Comparison of ENCODE assay signal across 13 mouse cellular contexts in genomic region chr10:24437177-24437576, GRCm38 (mm10).
DNase-seq lines count a peak whose midpoint lies in the region; ATAC-seq and TF ChIP-seq lines count a peak whose summit lies in the region.
"Had no signal": no experiment of that assay in that cellular context is flagged by ENCODE, and none has a peak within 500 bp of the region (broad histone marks: within the 10 kb centered on the region; RNA-seq: fewer than 3 reads in every experiment).

No protein-coding gene starts in this region.

- no peak overlapping the region for H3K9ac ChIP-seq in hindbrain, embryonic 16.5 days (ENCODE audit: low read depth, low read length)
- H3K9ac ChIP-seq in hindbrain, embryonic 12.5 days: no peak overlapping the region
- H3K9ac ChIP-seq in hindbrain, postnatal 0 days (replicated peaks; ENCODE audit: low read length): no peak overlapping the region
- H3K9ac ChIP-seq: heart, embryonic 12.5 days; hindbrain, embryonic 15.5 days had no signal

- no peaks in the 10 kb centered on the region for H3K4me1 ChIP-seq in hindbrain, embryonic 16.5 days (ENCODE audit: control insufficient read depth, insufficient read depth, low read depth, low read length)
- no peaks in the 10 kb centered on the region for H3K4me1 ChIP-seq in hindbrain, embryonic 12.5 days
- H3K4me1 ChIP-seq in hindbrain, postnatal 0 days (ENCODE audit: insufficient read depth, low read length): 0 out of 2 replicates have a peak, but pooled peaks cover 4% of the 10 kb centered on the region
- H3K4me1 ChIP-seq: heart, embryonic 12.5 days; hindbrain, embryonic 15.5 days had no signal

- H3K9me3 ChIP-seq in hindbrain, embryonic 16.5 days (ENCODE audit: control insufficient read depth, low read length): no peaks in the 10 kb centered on the region
- H3K9me3 ChIP-seq in hindbrain, embryonic 12.5 days (replicated peaks): 0 out of 2 replicates have a peak, but pooled peaks cover 3% of the 10 kb centered on the region
- no peaks in the 10 kb centered on the region for H3K9me3 ChIP-seq in hindbrain, postnatal 0 days (ENCODE audit: low read length)
- H3K9me3 ChIP-seq: hindbrain, embryonic 15.5 days had no signal

- H3K27me3 ChIP-seq in hindbrain, embryonic 16.5 days (replicated peaks; ENCODE audit: control insufficient read depth, insufficient read depth, low read length): no peaks in the 10 kb centered on the region
- no peaks in the 10 kb centered on the region for H3K27me3 ChIP-seq in hindbrain, embryonic 12.5 days
- H3K27me3 ChIP-seq in hindbrain, postnatal 0 days (ENCODE audit: insufficient read depth, low read length): no peaks in the 10 kb centered on the region
- H3K27me3 ChIP-seq: heart, embryonic 12.5 days; hindbrain, embryonic 15.5 days had no signal

- WGBS in hindbrain, embryonic 16.5 days: 53% methylated on average over 2 of the region's 2 CpGs
- WGBS in hindbrain, embryonic 12.5 days: 68% methylated on average over 2 of the region's 2 CpGs
- WGBS in hindbrain, postnatal 0 days: 53% methylated on average over 2 of the region's 2 CpGs

- no peak overlapping the region for H3K4me3 ChIP-seq in hindbrain, embryonic 16.5 days (ENCODE audit: low read length)
- H3K4me3 ChIP-seq in hindbrain, embryonic 12.5 days: no peak overlapping the region
- H3K4me3 ChIP-seq in hindbrain, postnatal 0 days (ENCODE audit: low read length): no peak overlapping the region
- H3K4me3 ChIP-seq: heart, embryonic 12.5 days; hindbrain, embryonic 15.5 days had no signal

- peak; percentile 69; the same call in 1 of the 2 replicates for ATAC-seq in hindbrain, embryonic 16.5 days
- no peak for ATAC-seq in hindbrain, embryonic 12.5 days (ENCODE audit: low FRiP score)
- ATAC-seq in hindbrain, postnatal 0 days: peak; percentile 49; the same call in 1 of the 2 replicates

- no peak for TF ChIP-seq CTCF in hindbrain, postnatal 0 days (IDR thresholded peaks at IDR 0.05; ENCODE audit: low read depth)

- peak; percentile 32 for DNase-seq in right cerebral cortex, adult 18-20 months
- DNase-seq in right cerebral cortex, postnatal 4 days: no peak
- peak; percentile 6 for DNase-seq in hindbrain, postnatal 0 days (ENCODE audit: low spot score)
- DNase-seq in telencephalon, adult 2 months (ENCODE audit: low read depth, low spot score): peak; percentile 16
- DNase-seq in testis, postnatal 10 days (ENCODE audit: low spot score): no peak
- DNase-seq: adrenal gland, postnatal 25 days; gastrocnemius, postnatal 10 days; kidney, adult 9 months had no signal

- no peak overlapping the region for H3K27ac ChIP-seq in hindbrain, embryonic 16.5 days (ENCODE audit: low read depth, low read length)
- H3K27ac ChIP-seq in hindbrain, embryonic 12.5 days: no peak overlapping the region
- no peak overlapping the region for H3K27ac ChIP-seq in hindbrain, postnatal 0 days
- H3K27ac ChIP-seq: hindbrain, embryonic 15.5 days; macrophage had no signal

- no peaks in the 10 kb centered on the region for H3K36me3 ChIP-seq in hindbrain, embryonic 16.5 days (ENCODE audit: control insufficient read depth, insufficient read depth, low read length)
- no peaks in the 10 kb centered on the region for H3K36me3 ChIP-seq in hindbrain, embryonic 12.5 days
- no peaks in the 10 kb centered on the region for H3K36me3 ChIP-seq in hindbrain, postnatal 0 days (ENCODE audit: insufficient read depth, low read length)
- H3K36me3 ChIP-seq: heart, embryonic 12.5 days; hindbrain, embryonic 15.5 days had no signal

- no peak overlapping the region for H3K4me2 ChIP-seq in hindbrain, embryonic 16.5 days (ENCODE audit: low read length)
- H3K4me2 ChIP-seq in hindbrain, embryonic 12.5 days (replicated peaks): no peak overlapping the region
- no peak overlapping the region for H3K4me2 ChIP-seq in hindbrain, postnatal 0 days (ENCODE audit: low read depth, low read length)
- H3K4me2 ChIP-seq: heart, embryonic 12.5 days; hindbrain, embryonic 15.5 days had no signal

Comparison
In these comparisons a context has a peak if more than half of its experiments do, and no peak if none do; other contexts are left out.
1. DNase-seq: peak in right cerebral cortex, adult 18-20 months (single experiment), hindbrain, postnatal 0 days (single experiment) and telencephalon, adult 2 months (single experiment); none in right cerebral cortex, postnatal 4 days (single experiment) and testis, postnatal 10 days (single experiment).